Mouse (Mus musculus): ENCODE results near the gene Tln1.
A peak's percentile ranks its signal among the peaks of the same experiment; 100 is the strongest.
"Not testable (repeated sequence)": the region's sequence is repeated elsewhere in the genome, so short reads cannot be mapped to it uniquely, and the experiment has no call there.

Tln1 gene

GRCm38 (mm10) chr4:43506536-43507185 is 55.8 kb downstream of the Tln1 start, which contains the start of gene Car9:
Gene Car9, plus strand, starts transcription at chr4:43506966.
- DNase-seq (ENCODE audit: low read depth in 1 of 2, low spot score in 2 of 2), result no peak

GRCm38 (mm10) chr4:43506074-43506473 is 56.4 kb downstream of the Tln1 start:
- DNase-seq (ENCODE audit: low read depth in 1 of 2, low spot score in 2 of 2), result no peak

- no peak for DNase-seq (ENCODE audit: low read depth in 1 of 2, low spot score in 2 of 2)
These were observed 58.2 kb downstream of the Tln1 start for GRCm38 (mm10) chr4:43504269-43504668.

GRCm38 (mm10) chr4:43503506-43503905 is 59.0 kb downstream of the Tln1 start:
- no peak for DNase-seq (ENCODE audit: low read depth in 1 of 2, low spot score in 2 of 2)

- DNase-seq (ENCODE audit: low read depth in 1 of 2, low spot score in 2 of 2), result no peak
These were observed 59.5 kb downstream of the Tln1 start for GRCm38 (mm10) chr4:43503041-43503440.

- DNase-seq (ENCODE audit: low read depth in 1 of 2, low spot score in 2 of 2), result peak; percentile 43 to 66
These were observed 62.8 kb downstream of the Tln1 start, which contains the start of gene Arhgef39 for GRCm38 (mm10) chr4:43499407-43500333. Gene Arhgef39, minus strand, starts transcription at chr4:43499695.

GRCm38 (mm10) chr4:43498983-43499382 is 63.5 kb downstream of the Tln1 start:
- no peak for DNase-seq (ENCODE audit: low read depth in 1 of 2, low spot score in 2 of 2)

- no peak for DNase-seq (ENCODE audit: low read depth in 1 of 2, low spot score in 2 of 2)
These were observed 64.5 kb downstream of the Tln1 start for GRCm38 (mm10) chr4:43497946-43498345.

GRCm38 (mm10) chr4:43497405-43497804 is 65.1 kb downstream of the Tln1 start:
- DNase-seq (ENCODE audit: low read depth in 1 of 2, low spot score in 2 of 2), result no peak

- no peak for DNase-seq (ENCODE audit: low read depth in 1 of 2, low spot score in 2 of 2)
These were observed 65.9 kb downstream of the Tln1 start for GRCm38 (mm10) chr4:43496587-43496986.

- no peak for DNase-seq (ENCODE audit: low read depth in 1 of 2, low spot score in 2 of 2)
These were observed 68.6 kb downstream of the Tln1 start for GRCm38 (mm10) chr4:43493846-43494240.

GRCm38 (mm10) chr4:43493186-43493845 is 69.2 kb downstream of the Tln1 start:
- DNase-seq (ENCODE audit: low read depth in 1 of 2, low spot score in 2 of 2), result peak; percentile 79 to 92

GRCm38 (mm10) chr4:43492821-43493185 is 69.7 kb downstream of the Tln1 start, which contains the start of gene Ccdc107:
Gene Ccdc107, plus strand, starts transcription at chr4:43492900.
- DNase-seq (ENCODE audit: low read depth in 1 of 2, low spot score in 2 of 2), result peak; percentile 78 to 86

GRCm38 (mm10) chr4:43492101-43492820 is 70.2 kb downstream of the Tln1 start:
- DNase-seq (ENCODE audit: low read depth in 1 of 2, low spot score in 2 of 2), result no peak

GRCm38 (mm10) chr4:43490801-43491200 is 71.7 kb downstream of the Tln1 start:
- no peak for DNase-seq (ENCODE audit: low read depth in 1 of 2, low spot score in 2 of 2)

GRCm38 (mm10) chr4:43489611-43490010 is 72.9 kb downstream of the Tln1 start:
- DNase-seq (ENCODE audit: low read depth in 1 of 2, low spot score in 2 of 2), result no peak

- not testable (repeated sequence) for DNase-seq (ENCODE audit: low read depth in 1 of 2, low spot score in 2 of 2)
These were observed 76.8 kb downstream of the Tln1 start for GRCm38 (mm10) chr4:43485666-43486065.

GRCm38 (mm10) chr4:43483535-43484091 is 78.9 kb downstream of the Tln1 start, which contains the start of gene Sit1:
Gene Sit1, minus strand, starts transcription at chr4:43483734.
- no peak for DNase-seq (ENCODE audit: low read depth in 1 of 2, low spot score in 2 of 2)

- DNase-seq (ENCODE audit: low read depth in 1 of 2, low spot score in 2 of 2), result no peak
These were observed 79.9 kb downstream of the Tln1 start for GRCm38 (mm10) chr4:43482591-43482990.

- DNase-seq (ENCODE audit: low read depth in 1 of 2, low spot score in 2 of 2), result no peak
These were observed 80.5 kb downstream of the Tln1 start for GRCm38 (mm10) chr4:43481894-43482456.
